In genomic region chr19:24403245-24403644, GRCm38 (mm10) we compare ENCODE assay signal across 23 mouse cellular contexts.
DNase-seq lines count a peak whose midpoint lies in the region; ATAC-seq and TF ChIP-seq lines count a peak whose summit lies in the region.
"Had no signal": no experiment of that assay in that cellular context is flagged by ENCODE, and none has a peak within 500 bp of the region (broad histone marks: within the 10 kb centered on the region; RNA-seq: fewer than 3 reads in every experiment).

No protein-coding gene starts in this region.

- WGBS in heart, embryonic 10.5 days = 74% methylated on average over 6 of the region's 6 CpGs
- 49% methylated on average over 6 of the region's 6 CpGs for WGBS in heart, embryonic 16.5 days

- no peak overlapping the region for H3K27ac ChIP-seq in heart, embryonic 10.5 days
- H3K27ac ChIP-seq in heart, embryonic 16.5 days (ENCODE audit: low read length) = peak overlapping the region; percentile 62
- no peak overlapping the region for H3K27ac ChIP-seq in left cerebral cortex, adult 2 months
- H3K27ac ChIP-seq: embryonic facial prominence, embryonic 10.5 days; hindbrain, embryonic 10.5 days; midbrain, embryonic 15.5 days had no signal

- H3K9ac ChIP-seq in heart, embryonic 16.5 days (ENCODE audit: low read length) = no peak overlapping the region
- H3K9ac ChIP-seq: midbrain, embryonic 15.5 days had no signal

- H3K4me1 ChIP-seq in heart, embryonic 10.5 days = peaks cover 13% of the 10 kb centered on the region
- H3K4me1 ChIP-seq in heart, embryonic 16.5 days (ENCODE audit: control insufficient read depth, insufficient read depth, low read length) = peaks cover 12% of the 10 kb centered on the region; the same call in 1 of the 2 replicates
- H3K4me1 ChIP-seq: embryonic facial prominence, embryonic 10.5 days; midbrain, embryonic 15.5 days had no signal

- H3K27me3 ChIP-seq in heart, embryonic 10.5 days (ENCODE audit: insufficient read depth, poor library complexity, severe bottlenecking) = no peaks in the 10 kb centered on the region
- no peaks in the 10 kb centered on the region for H3K27me3 ChIP-seq in heart, embryonic 16.5 days (ENCODE audit: control insufficient read depth, insufficient read depth, low read length)
- H3K27me3 ChIP-seq: megakaryocyte, embryonic 14.5 days; midbrain, embryonic 15.5 days had no signal

- H3K4me3 ChIP-seq in heart, embryonic 10.5 days = no peak overlapping the region
- no peak overlapping the region for H3K4me3 ChIP-seq in heart, embryonic 16.5 days (ENCODE audit: low read length)
- H3K4me3 ChIP-seq in left cerebral cortex, adult 2 months = no peak overlapping the region
- H3K4me3 ChIP-seq: embryonic facial prominence, embryonic 10.5 days; hindbrain, embryonic 10.5 days; megakaryocyte, embryonic 14.5 days; midbrain, embryonic 15.5 days had no signal

- DNase-seq in cerebellum, adult 11-12 months = peak; percentile 29
- no peak for DNase-seq in cerebellum, postnatal 10 days
- peak; percentile 26 for DNase-seq in heart, adult 8-10 months (ENCODE audit: low spot score)
- no peak for DNase-seq in heart, embryonic 10.5 days (ENCODE audit: low spot score)
- DNase-seq in cerebellum, postnatal 25 days = peak; percentile 13 to 29
- DNase-seq in left cerebral cortex, adult 2 months (ENCODE audit: extremely low spot score in 1 of 2, low spot score in 2 of 2) = no peak
- DNase-seq: adrenal gland, postnatal 14 days; gastrocnemius, postnatal 25 days; kidney, adult 2 months; kidney, postnatal 10 days; lung, adult 18-20 months; lung, postnatal 14 days; right cerebral cortex, postnatal 4 days; thymus, adult 2 months had no signal

- no peak; the same call in 1 of the 2 replicates for TF ChIP-seq CTCF in left cerebral cortex, adult 2 months (IDR thresholded peaks at IDR 0.05)

- no peak overlapping the region for H3K4me2 ChIP-seq in heart, embryonic 16.5 days (ENCODE audit: low read depth, low read length)
- H3K4me2 ChIP-seq: liver, embryonic 11.5 days; midbrain, embryonic 15.5 days had no signal

- H3K9me3 ChIP-seq in heart, embryonic 10.5 days = no peaks in the 10 kb centered on the region
- no peaks in the 10 kb centered on the region for H3K9me3 ChIP-seq in heart, embryonic 16.5 days (replicated peaks; ENCODE audit: control insufficient read depth, low read length)
- H3K9me3 ChIP-seq: embryonic facial prominence, embryonic 10.5 days; hindbrain, embryonic 10.5 days; megakaryocyte, embryonic 14.5 days; midbrain, embryonic 15.5 days had no signal

- intact Hi-C loops in left cerebral cortex, adult 2 months (cut with DNase I) = no loop called here

- H3K36me3 ChIP-seq in heart, embryonic 10.5 days = no peaks in the 10 kb centered on the region
- H3K36me3 ChIP-seq in heart, embryonic 16.5 days (ENCODE audit: control insufficient read depth, insufficient read depth) = no peaks in the 10 kb centered on the region
- H3K36me3 ChIP-seq: embryonic facial prominence, embryonic 10.5 days; hindbrain, embryonic 10.5 days; midbrain, embryonic 15.5 days had no signal

- ATAC-seq in heart, embryonic 16.5 days (replicated peaks; ENCODE audit: extremely low read depth, insufficient read depth, low FRiP score) = peak; percentile 63
- no peak for ATAC-seq in megakaryocyte progenitor cell, adult 5-6 weeks (replicated peaks; ENCODE audit: poor library complexity)
- ATAC-seq: CD4-positive, CD25-positive, alpha-beta regulatory T cell, adult 4 months; midbrain, embryonic 15.5 days; Patski had no signal

Comparison
In these comparisons a context has a peak if more than half of its experiments do, and no peak if none do; other contexts are left out.
1. DNase-seq: peak in cerebellum, adult 11-12 months (single experiment), heart, adult 8-10 months (single experiment) and cerebellum, postnatal 25 days (2 of 2); none in cerebellum, postnatal 10 days (0 of 2), heart, embryonic 10.5 days (single experiment) and left cerebral cortex, adult 2 months (0 of 2).